Mouse (Mus musculus) erythroblast, embryonic 14.5 days (primary cell): ENCODE data around the gene Smpdl3b. TPM values are rescaled to one million over a fixed set of nuclear protein-coding genes. Genes with fewer than 3 reads are reported as not detected.

ENCODE experiments used
- H3K27me3 ChIP-seq: 2 replicates; pipeline ENCODE4 v1.6.1; 2012; ENCODE audit warnings: inconsistent platforms; ENCODE audit not compliant: control insufficient read depth
- H3K36me3 ChIP-seq: 2 replicates; pipeline ENCODE4 v1.6.1; 2012; ENCODE audit warnings: mild to moderate bottlenecking, inconsistent platforms; ENCODE audit not compliant: control insufficient read depth
- H3K4me1 ChIP-seq: 2 replicates; pipeline ENCODE4 v1.6.1; 2012; ENCODE audit warnings: inconsistent platforms; ENCODE audit not compliant: control insufficient read depth
- H3K4me3 ChIP-seq: replicated peaks from 2 replicates; pipeline ENCODE3; 2012; ENCODE audit warnings: moderate library complexity, mild to moderate bottlenecking, inconsistent platforms
- H3K9me3 ChIP-seq: 2 replicates; pipeline ENCODE4 v1.6.1; 2012; ENCODE audit warnings: low read length, inconsistent platforms, mixed read lengths; ENCODE audit not compliant: control insufficient read depth
- GATA1 ChIP-seq: IDR thresholded peaks from 2 replicates; pipeline ENCODE4 v1.6.1; 2012; ENCODE audit warnings: low read length, inconsistent platforms, mixed read lengths
- TAL1 ChIP-seq: IDR thresholded peaks from 3 replicates; pipeline ENCODE4 v1.6.1; 2012; ENCODE audit warnings: low read length, inconsistent platforms, mixed read lengths
- polyA plus RNA-seq: library from polyadenylated mRNA; stranded (reverse); fragments of >175 nt; gene quantifications from 2 replicates; pipeline ENCODE4 v1.2.3, GENCODE M21; 2012

Gene Smpdl3b
- polyA plus RNA-seq, 1 experiment = 0.02 TPM

- H3K9me3 ChIP-seq = no peaks in the 10 kb centered on the region
- H3K4me1 ChIP-seq = peaks cover 7% of the 10 kb centered on the region
- TF ChIP-seq TAL1 = no peak
- TF ChIP-seq GATA1 = no peak
- H3K4me3 ChIP-seq = no peak overlapping the region
- peaks cover 25% of the 10 kb centered on the region for H3K27me3 ChIP-seq
- H3K36me3 ChIP-seq = no peaks in the 10 kb centered on the region
Observed at GRCm38 (mm10) chr4:132762602-132763001, 5.5 kb upstream of the Smpdl3b start.

- Histone ChIP-seq H3K9me3 (no peaks in the 10 kb centered on the region; the same call in 1 of the 2 replicates), H3K4me3 (no peak overlapping the region), H3K36me3 (no peaks in the 10 kb centered on the region), H3K27me3 (peaks cover 48% of the 10 kb centered on the region), H3K4me1 (peaks cover 5% of the 10 kb centered on the region)
- no peak for TF ChIP-seq GATA1
Observed at GRCm38 (mm10) chr4:132760296-132760695, 3.2 kb upstream of the Smpdl3b start.

GRCm38 (mm10) chr4:132757633-132758351 is 740 bp upstream of the Smpdl3b start:
- TF ChIP-seq TAL1 (no peak), GATA1 (no peak)
- peaks cover 5% of the 10 kb centered on the region for H3K4me1 ChIP-seq
- H3K4me3 ChIP-seq = no peak overlapping the region
- H3K9me3 ChIP-seq = no peaks in the 10 kb centered on the region; the same call in 1 of the 2 replicates
- no peaks in the 10 kb centered on the region for H3K36me3 ChIP-seq
- peaks cover 57% of the 10 kb centered on the region for H3K27me3 ChIP-seq

- H3K27me3 ChIP-seq = peaks cover 36% of the 10 kb centered on the region
- H3K4me3 ChIP-seq = no peak overlapping the region
- no peaks in the 10 kb centered on the region; the same call in 1 of the 2 replicates for H3K9me3 ChIP-seq
- TF ChIP-seq TAL1 (no peak), GATA1 (no peak)
- peaks cover 12% of the 10 kb centered on the region for H3K4me1 ChIP-seq
- no peaks in the 10 kb centered on the region for H3K36me3 ChIP-seq
Observed at GRCm38 (mm10) chr4:132752992-132753391, 4.1 kb downstream of the Smpdl3b start.

- no peak for TF ChIP-seq GATA1
- no peak for TF ChIP-seq TAL1
- no peaks in the 10 kb centered on the region for H3K9me3 ChIP-seq
Observed at GRCm38 (mm10) chr4:132749258-132749982, 7.6 kb downstream of the Smpdl3b start.

GRCm38 (mm10) chr4:132748778-132749177 is 8.3 kb downstream of the Smpdl3b start:
- no peak for TF ChIP-seq TAL1
- no peak for TF ChIP-seq GATA1
- peaks cover 2% of the 10 kb centered on the region; the same call in 1 of the 2 replicates for H3K27me3 ChIP-seq
- no peaks in the 10 kb centered on the region for H3K36me3 ChIP-seq
- no peak overlapping the region for H3K4me3 ChIP-seq
- no peaks in the 10 kb centered on the region for H3K9me3 ChIP-seq
- H3K4me1 ChIP-seq = peaks cover 25% of the 10 kb centered on the region

More at GRCm38 (mm10) chr4:132749258-132749982, 7.6 kb downstream of the Smpdl3b start:
- no peaks in the 10 kb centered on the region for H3K36me3 ChIP-seq
- peaks cover 3% of the 10 kb centered on the region; the same call in 1 of the 2 replicates for H3K27me3 ChIP-seq
- no peak overlapping the region for H3K4me3 ChIP-seq
- peaks cover 19% of the 10 kb centered on the region for H3K4me1 ChIP-seq

GRCm38 (mm10) chr4:132747664-132748259 is 9.3 kb downstream of the Smpdl3b start:
- H3K4me3 ChIP-seq = no peak overlapping the region
- TF ChIP-seq GATA1 (no peak), TAL1 (no peak)
- no peaks in the 10 kb centered on the region for H3K9me3 ChIP-seq
- H3K36me3 ChIP-seq = no peaks in the 10 kb centered on the region
- H3K27me3 ChIP-seq = no peaks in the 10 kb centered on the region; the same call in 1 of the 2 replicates
- peaks cover 28% of the 10 kb centered on the region for H3K4me1 ChIP-seq

GRCm38 (mm10) chr4:132746911-132747517 is 10.0 kb downstream of the Smpdl3b start:
- Histone ChIP-seq H3K4me1 (peaks cover 28% of the 10 kb centered on the region), H3K4me3 (no peak overlapping the region), H3K27me3 (no peaks in the 10 kb centered on the region; the same call in 1 of the 2 replicates), H3K36me3 (no peaks in the 10 kb centered on the region), H3K9me3 (no peaks in the 10 kb centered on the region)
- TF ChIP-seq TAL1 (0 out of 3 replicates have a peak, but pooled peaks have one; percentile 7), GATA1 (no peak)
